Mouse (Mus musculus): Measurements from ENCODE around the gene Kdelr3. TPM values are rescaled to one million over a fixed set of nuclear protein-coding genes. Genes with fewer than 3 reads are reported as not detected.

The Kdelr3 gene
- polyA plus RNA-seq, 1 experiment from 2014 or later = 9.4 TPM

GRCm38 (mm10) chr15:79547289-79547820 is 31.1 kb downstream of the Kdelr3 start:
- Histone ChIP-seq H3K27me3 (ENCODE audit: low read depth, poor library complexity, severe bottlenecking) (0 out of 2 replicates have a peak, but pooled peaks cover 3% of the 10 kb centered on the region), H3K36me3 (peaks cover 27% of the 10 kb centered on the region), H3K4me3 (peak overlapping the region; percentile 87), H3K4me1 (peaks cover 22% of the 10 kb centered on the region), H3K9me3 (replicated peaks) (no peaks in the 10 kb centered on the region), H3K27ac (peak overlapping the region; percentile 99)
- DNase-seq (ENCODE audit: low spot score) = peak; percentile 44
- WGBS = 79% methylated on average over 17 of the region's 17 CpGs

GRCm38 (mm10) chr15:79548226-79548625 is 32.0 kb downstream of the Kdelr3 start:
- peaks cover 22% of the 10 kb centered on the region for H3K4me1 ChIP-seq
- 0 out of 2 replicates have a peak, but pooled peaks cover 3% of the 10 kb centered on the region for H3K27me3 ChIP-seq (ENCODE audit: low read depth, poor library complexity, severe bottlenecking)
- DNase-seq (ENCODE audit: low spot score) = no peak
- no peak overlapping the region for H3K4me3 ChIP-seq
- WGBS = 94% methylated on average over 2 of the region's 2 CpGs
- no peak overlapping the region for H3K27ac ChIP-seq
- no peaks in the 10 kb centered on the region for H3K9me3 ChIP-seq (replicated peaks)
- H3K36me3 ChIP-seq = peaks cover 19% of the 10 kb centered on the region

DNA sequence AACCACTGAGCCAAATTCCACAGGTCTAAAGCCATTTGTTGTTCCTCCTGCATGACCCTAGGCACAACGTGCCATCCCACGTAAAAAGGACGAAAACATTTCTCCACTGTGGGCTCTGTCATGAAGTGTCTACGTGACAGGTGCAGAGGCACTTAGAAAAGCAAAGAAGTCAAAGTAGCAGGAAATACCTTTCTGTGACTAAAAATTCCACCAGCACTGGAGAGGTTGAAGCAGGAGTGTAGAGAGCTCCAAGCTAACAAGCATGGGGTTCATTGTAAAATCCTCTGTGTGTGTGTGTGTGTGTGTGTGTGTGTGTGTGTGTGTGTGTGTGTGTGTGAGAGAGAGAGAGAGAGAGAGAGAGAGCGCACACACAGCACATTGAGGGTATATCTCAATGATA is 36.4 kb downstream of the Kdelr3 start:
- 0 out of 2 replicates have a peak, but pooled peaks cover 3% of the 10 kb centered on the region for H3K27me3 ChIP-seq (ENCODE audit: low read depth, poor library complexity, severe bottlenecking)
- H3K4me1 ChIP-seq = no peaks in the 10 kb centered on the region
- no peak overlapping the region for H3K27ac ChIP-seq
- 83% methylated on average over 5 of the region's 5 CpGs for WGBS
- no peaks in the 10 kb centered on the region for H3K9me3 ChIP-seq (replicated peaks)
- no peak overlapping the region for H3K4me3 ChIP-seq
- H3K36me3 ChIP-seq = no peaks in the 10 kb centered on the region
- DNase-seq (ENCODE audit: low spot score) = no peak

- DNase-seq (ENCODE audit: low spot score) = no peak
- H3K9me3 ChIP-seq (replicated peaks) = no peaks in the 10 kb centered on the region
- H3K4me3 ChIP-seq = no peak overlapping the region
- H3K36me3 ChIP-seq = no peaks in the 10 kb centered on the region
- no peaks in the 10 kb centered on the region for H3K27me3 ChIP-seq (ENCODE audit: low read depth, poor library complexity, severe bottlenecking)
- 75% methylated on average over 3 of the region's 3 CpGs for WGBS
- H3K27ac ChIP-seq = no peak overlapping the region
- no peaks in the 10 kb centered on the region for H3K4me1 ChIP-seq
Observed at GRCm38 (mm10) chr15:79559649-79560048, 43.4 kb downstream of the Kdelr3 start.

GRCm38 (mm10) chr15:79562417-79562816 is 46.2 kb downstream of the Kdelr3 start:
- no peak for DNase-seq (ENCODE audit: low spot score)
- no peaks in the 10 kb centered on the region for H3K9me3 ChIP-seq (replicated peaks)
- H3K4me1 ChIP-seq = no peaks in the 10 kb centered on the region
- no peak overlapping the region for H3K4me3 ChIP-seq
- no peaks in the 10 kb centered on the region for H3K27me3 ChIP-seq (ENCODE audit: low read depth, poor library complexity, severe bottlenecking)
- no peaks in the 10 kb centered on the region for H3K36me3 ChIP-seq
- no peak overlapping the region for H3K27ac ChIP-seq
- 91% methylated on average over 9 of the region's 9 CpGs for WGBS

- no peaks in the 10 kb centered on the region for H3K4me1 ChIP-seq
- 60% methylated on average over 1 of the region's 1 CpGs for WGBS
Observed at GRCm38 (mm10) chr15:79575543-79576222, 59.5 kb downstream of the Kdelr3 start.

GRCm38 (mm10) chr15:79576947-79577346 is 60.7 kb downstream of the Kdelr3 start:
- Histone ChIP-seq H3K9me3 (replicated peaks) (no peaks in the 10 kb centered on the region), H3K4me1 (no peaks in the 10 kb centered on the region), H3K27ac (no peak overlapping the region), H3K4me3 (no peak overlapping the region), H3K36me3 (no peaks in the 10 kb centered on the region), H3K27me3 (ENCODE audit: low read depth, poor library complexity, severe bottlenecking) (no peaks in the 10 kb centered on the region)
- WGBS = 91% methylated on average over 2 of the region's 2 CpGs
- DNase-seq (ENCODE audit: low spot score) = no peak

More at GRCm38 (mm10) chr15:79575543-79576222, 59.5 kb downstream of the Kdelr3 start:
- H3K27me3 ChIP-seq (ENCODE audit: low read depth, poor library complexity, severe bottlenecking) = no peaks in the 10 kb centered on the region
- no peak overlapping the region for H3K27ac ChIP-seq
- H3K36me3 ChIP-seq = no peaks in the 10 kb centered on the region
- no peaks in the 10 kb centered on the region for H3K9me3 ChIP-seq (replicated peaks)
- H3K4me3 ChIP-seq = no peak overlapping the region
- DNase-seq (ENCODE audit: low spot score) = no peak

Small RNA genes within 50 kb of the gene (microRNA-seq; reads per million reads assigned to microRNA genes)
- gene Gm44302 = not detected

Other genes starting within 250 kb of the Kdelr3 start
- 2.6 and 3.1 TPM in 2 replicates for gene Baiap2l2, start 230.9 kb upstream of the Kdelr3 start, polyA plus RNA-seq (2016; fragmentation: Nextera tagmentation; extraction: Ambion mirVana)
- gene Pla2g6, start 188.0 kb upstream of the Kdelr3 start, polyA plus RNA-seq (2016; fragmentation: Nextera tagmentation; extraction: Ambion mirVana) = 17.0 and 18.2 TPM in 2 replicates
- 1.2 and 1.5 TPM in 2 replicates for gene Maff, start 169.8 kb upstream of the Kdelr3 start, polyA plus RNA-seq (2016; fragmentation: Nextera tagmentation; extraction: Ambion mirVana)
- 63.5 and 74.8 TPM in 2 replicates for gene Tmem184b, start 112.8 kb upstream of the Kdelr3 start, polyA plus RNA-seq (2016; fragmentation: Nextera tagmentation; extraction: Ambion mirVana)
- 152 and 170 TPM in 2 replicates for gene Csnk1e, start 60.8 kb upstream of the Kdelr3 start, polyA plus RNA-seq (2016; fragmentation: Nextera tagmentation; extraction: Ambion mirVana)
- gene Kcnj4, start 11.2 kb upstream of the Kdelr3 start, polyA plus RNA-seq (2016; fragmentation: Nextera tagmentation; extraction: Ambion mirVana) = not detected in 2 replicates
- 44.9 and 51.4 TPM in 2 replicates for gene Ddx17, start 30.3 kb downstream of the Kdelr3 start, polyA plus RNA-seq (2016; fragmentation: Nextera tagmentation; extraction: Ambion mirVana)
- gene Dmc1, start 88.7 kb downstream of the Kdelr3 start, polyA plus RNA-seq (2016; fragmentation: Nextera tagmentation; extraction: Ambion mirVana) = 0.55 and 1.7 TPM in 2 replicates
- gene Fam227a, start 142.5 kb downstream of the Kdelr3 start, polyA plus RNA-seq (2016; fragmentation: Nextera tagmentation; extraction: Ambion mirVana) = 1.0 and 2.1 TPM in 2 replicates
- 58.4 and 65.6 TPM in 2 replicates for gene Cby1, start 142.8 kb downstream of the Kdelr3 start, polyA plus RNA-seq (2016; fragmentation: Nextera tagmentation; extraction: Ambion mirVana)
- gene Tomm22, start 154.4 kb downstream of the Kdelr3 start, polyA plus RNA-seq (2016; fragmentation: Nextera tagmentation; extraction: Ambion mirVana) = 253 and 284 TPM in 2 replicates
- 23.8 and 24.6 TPM in 2 replicates for gene Josd1, start 171.5 kb downstream of the Kdelr3 start, polyA plus RNA-seq (2016; fragmentation: Nextera tagmentation; extraction: Ambion mirVana)
- gene Gtpbp1, start 174.4 kb downstream of the Kdelr3 start, polyA plus RNA-seq (2016; fragmentation: Nextera tagmentation; extraction: Ambion mirVana) = 48.6 and 53.9 TPM in 2 replicates
- 2.8 and 3.8 TPM in 2 replicates for gene Sun2, start 226.1 kb downstream of the Kdelr3 start, polyA plus RNA-seq (2016; fragmentation: Nextera tagmentation; extraction: Ambion mirVana)

Measured in limb, embryonic 10.5 days (tissue).